Mouse (Mus musculus): Measurements from ENCODE around the gene Vmn1r215. TPM values are rescaled to one million over a fixed set of nuclear protein-coding genes. Genes with fewer than 3 reads are reported as not detected.
"Not testable (repeated sequence)": the region's sequence is repeated elsewhere in the genome, so short reads cannot be mapped to it uniquely, and the experiment has no call there.

Vmn1r215 gene
- not detected in 2 replicates for polyA plus RNA-seq (2014; fragmentation: Nextera tagmentation; extraction: Ambion mirVana)

DNA sequence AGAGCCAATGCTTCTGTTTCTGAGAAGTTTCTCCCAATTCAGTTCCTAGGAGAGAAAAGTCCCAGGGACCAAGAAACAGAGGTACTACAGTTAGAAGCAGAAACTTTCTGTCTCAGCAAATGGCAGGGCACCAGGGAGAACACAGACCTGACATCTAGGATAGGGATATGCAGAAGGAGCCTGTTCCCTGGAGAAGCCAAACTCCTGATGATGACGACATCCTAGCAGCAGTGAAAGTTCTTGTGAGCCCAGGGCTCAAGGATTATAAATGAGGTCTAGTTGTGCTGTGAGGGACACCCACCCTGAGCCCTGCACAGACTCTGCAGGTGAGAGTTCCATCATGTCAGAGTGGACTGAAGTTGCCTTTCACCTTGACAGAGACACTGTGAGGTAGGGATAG lies at the start of gene Vmn1r215:
TSS of gene Vmn1r215 (plus strand) at position 301 of the 400 bp plus-strand sequence.
- Histone ChIP-seq H3K4me1 (ENCODE audit: control insufficient read depth, insufficient read depth, low read length) (no peaks in the 10 kb centered on the region), H3K4me2 (ENCODE audit: low read depth, low read length) (no peak within 1 kb of the TSS), H3K4me3 (ENCODE audit: low read depth, low read length) (no peak within 1 kb of the TSS), H3K27ac (ENCODE audit: low read depth, low read length) (no peak within 1 kb of the TSS), H3K9ac (replicated peaks; ENCODE audit: low read depth, low read length) (no peak within 1 kb of the TSS), H3K36me3 (ENCODE audit: control insufficient read depth, insufficient read depth, low read length) (no peaks in the 10 kb centered on the region), H3K27me3 (ENCODE audit: control insufficient read depth, insufficient read depth, low read length) (no peaks in the 10 kb centered on the region), H3K9me3 (ENCODE audit: control insufficient read depth, low read length) (no peaks in the 10 kb centered on the region)
- no peak for ATAC-seq (ENCODE audit: low read depth)
- 74% methylated on average over 1 of the region's 1 CpGs for WGBS

DNA sequence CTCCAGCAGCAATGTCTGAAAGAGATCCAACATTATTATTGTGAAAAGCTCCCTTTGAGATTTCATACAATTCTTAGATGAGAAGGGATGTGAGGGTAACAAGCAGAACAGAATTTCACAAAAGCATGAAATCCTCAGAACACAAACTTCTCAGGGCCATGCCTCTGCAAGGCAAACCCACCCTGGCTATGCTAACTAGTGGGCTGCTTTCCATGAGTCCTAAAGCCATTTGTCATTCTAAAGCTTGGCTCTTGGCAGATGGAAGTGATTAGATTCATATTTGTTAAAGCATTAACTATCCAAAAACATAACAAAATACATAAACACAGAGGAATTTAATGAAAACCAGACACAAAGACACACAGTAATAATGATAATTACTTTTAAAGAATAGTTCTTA lies 49.7 kb upstream of the Vmn1r215 start:
- Histone ChIP-seq H3K36me3 (ENCODE audit: control insufficient read depth, insufficient read depth, low read length) (no peaks in the 10 kb centered on the region), H3K27me3 (ENCODE audit: control insufficient read depth, insufficient read depth, low read length) (no peaks in the 10 kb centered on the region), H3K4me2 (ENCODE audit: low read depth, low read length) (no peak overlapping the region), H3K9me3 (ENCODE audit: control insufficient read depth, low read length) (no peaks in the 10 kb centered on the region), H3K4me1 (ENCODE audit: control insufficient read depth, insufficient read depth, low read length) (no peaks in the 10 kb centered on the region), H3K27ac (ENCODE audit: low read depth, low read length) (no peak overlapping the region), H3K9ac (replicated peaks; ENCODE audit: low read depth, low read length) (no peak overlapping the region), H3K4me3 (ENCODE audit: low read depth, low read length) (no peak overlapping the region)
- no peak for ATAC-seq (ENCODE audit: low read depth)

DNA sequence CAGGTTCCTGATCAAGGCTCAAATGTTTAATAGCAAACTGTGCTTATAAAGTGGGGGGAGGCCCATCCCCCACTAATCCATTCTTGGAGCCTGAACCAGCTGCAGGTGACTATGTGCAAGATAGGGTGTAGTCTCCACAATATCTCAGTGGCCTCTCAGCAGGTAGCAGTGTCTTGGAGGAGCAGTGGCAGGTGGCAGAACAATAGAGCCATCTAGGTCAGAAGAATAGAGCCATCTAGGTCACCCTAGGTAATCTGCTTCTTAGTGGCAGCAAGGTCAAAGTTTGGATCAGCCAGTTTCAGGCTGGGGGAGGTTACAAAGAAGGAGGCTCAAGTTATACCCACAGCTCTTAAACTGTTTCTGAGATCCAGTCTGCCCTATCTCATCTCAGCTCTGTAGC lies 43.0 kb upstream of the Vmn1r215 start:
- Histone ChIP-seq H3K9ac (replicated peaks; ENCODE audit: low read depth, low read length) (no peak overlapping the region), H3K4me2 (ENCODE audit: low read depth, low read length) (no peak overlapping the region), H3K27ac (ENCODE audit: low read depth, low read length) (no peak overlapping the region), H3K4me3 (ENCODE audit: low read depth, low read length) (no peak overlapping the region), H3K4me1 (ENCODE audit: control insufficient read depth, insufficient read depth, low read length) (no peaks in the 10 kb centered on the region), H3K27me3 (ENCODE audit: control insufficient read depth, insufficient read depth, low read length) (no peaks in the 10 kb centered on the region), H3K36me3 (ENCODE audit: control insufficient read depth, insufficient read depth, low read length) (no peaks in the 10 kb centered on the region), H3K9me3 (ENCODE audit: control insufficient read depth, low read length) (no peaks in the 10 kb centered on the region)
- ATAC-seq (ENCODE audit: low read depth): no peak

DNA sequence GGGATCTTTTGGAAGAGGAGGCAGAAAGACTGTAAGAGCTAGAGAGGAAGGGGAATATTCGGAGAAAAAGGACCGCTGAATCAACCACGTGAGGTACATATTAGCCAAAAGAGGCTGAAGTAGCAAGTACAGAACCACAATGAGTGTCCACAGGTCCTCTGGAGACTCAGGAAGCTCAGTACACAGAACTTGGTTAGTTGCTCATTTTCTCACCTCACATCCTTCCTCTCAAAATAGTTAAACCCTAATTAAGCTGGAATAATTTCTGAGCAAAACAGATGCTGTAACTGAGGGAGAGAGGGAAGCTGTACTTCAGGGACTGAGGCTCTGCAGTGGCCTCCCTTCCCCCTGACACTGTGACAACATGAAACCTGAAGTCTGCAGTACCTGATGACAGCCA lies 37.7 kb upstream of the Vmn1r215 start, which contains the start of gene Vmn1r214:
TSS of gene Vmn1r214 (plus strand) at position 301 of the 400 bp plus-strand sequence.
- Histone ChIP-seq H3K4me2 (ENCODE audit: low read depth, low read length) (no peak within 1 kb of the TSS), H3K9ac (replicated peaks; ENCODE audit: low read depth, low read length) (no peak within 1 kb of the TSS), H3K9me3 (ENCODE audit: control insufficient read depth, low read length) (no peaks in the 10 kb centered on the region), H3K36me3 (ENCODE audit: control insufficient read depth, insufficient read depth, low read length) (no peaks in the 10 kb centered on the region), H3K27me3 (ENCODE audit: control insufficient read depth, insufficient read depth, low read length) (no peaks in the 10 kb centered on the region), H3K4me1 (ENCODE audit: control insufficient read depth, insufficient read depth, low read length) (no peaks in the 10 kb centered on the region), H3K27ac (ENCODE audit: low read depth, low read length) (no peak within 1 kb of the TSS), H3K4me3 (ENCODE audit: low read depth, low read length) (no peak within 1 kb of the TSS)
- WGBS: 93% methylated on average over 3 of the region's 3 CpGs
- no peak for ATAC-seq (ENCODE audit: low read depth)

DNA sequence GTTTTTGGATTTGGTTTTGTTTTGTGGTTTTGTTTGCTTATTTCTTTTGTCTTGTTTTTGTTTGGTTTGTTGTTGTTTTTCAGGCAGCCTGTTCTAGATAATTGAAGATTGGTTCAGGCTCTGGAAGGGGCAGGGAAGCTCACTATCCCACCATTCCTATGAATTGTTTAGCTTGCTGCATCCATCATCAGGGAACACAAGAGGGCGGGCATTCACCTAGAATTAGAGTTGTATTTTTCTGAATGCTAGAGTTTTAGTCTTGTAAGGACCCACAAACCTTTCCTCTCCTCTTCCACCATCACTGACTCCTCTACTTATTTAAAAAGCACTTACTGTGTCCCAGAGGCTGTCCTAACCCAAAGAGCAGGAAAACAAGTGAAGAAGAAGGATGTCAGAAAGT lies 10.0 kb upstream of the Vmn1r215 start:
- H3K9me3 ChIP-seq (ENCODE audit: control insufficient read depth, low read length): no peaks in the 10 kb centered on the region

DNA sequence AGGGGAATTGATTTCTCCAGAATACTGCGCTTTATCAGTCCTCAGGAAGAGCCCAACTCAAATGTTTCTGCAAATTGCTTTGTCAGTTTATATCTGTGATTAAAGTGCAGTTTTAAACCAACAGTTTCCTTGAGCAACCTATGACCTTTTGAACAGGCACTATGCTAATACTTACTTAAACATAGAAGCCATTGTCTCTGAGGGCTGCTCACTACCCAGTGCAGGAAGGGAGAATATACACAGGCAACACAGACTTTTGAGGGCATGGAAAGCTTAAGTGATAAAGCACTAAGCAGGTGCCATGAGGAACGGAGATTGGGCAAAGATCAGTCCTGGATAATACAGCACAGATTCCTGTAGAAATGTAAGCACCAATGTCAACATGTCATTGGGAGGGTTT lies 1.5 kb downstream of the Vmn1r215 start:
- no peak overlapping the region for H3K4me3 ChIP-seq (ENCODE audit: low read depth, low read length)
- no peak for ATAC-seq (ENCODE audit: low read depth)
- no peak overlapping the region for H3K27ac ChIP-seq (ENCODE audit: low read depth, low read length)
- H3K9ac ChIP-seq (replicated peaks; ENCODE audit: low read depth, low read length): no peak overlapping the region
- no peaks in the 10 kb centered on the region for H3K9me3 ChIP-seq (ENCODE audit: control insufficient read depth, low read length)
- no peaks in the 10 kb centered on the region for H3K27me3 ChIP-seq (ENCODE audit: control insufficient read depth, insufficient read depth, low read length)
- no peaks in the 10 kb centered on the region for H3K36me3 ChIP-seq (ENCODE audit: control insufficient read depth, insufficient read depth, low read length)
- H3K4me1 ChIP-seq (ENCODE audit: control insufficient read depth, insufficient read depth, low read length): no peaks in the 10 kb centered on the region
- no peak overlapping the region for H3K4me2 ChIP-seq (ENCODE audit: low read depth, low read length)
- 89% methylated on average over 2 of the region's 2 CpGs for WGBS

More for the DNA sequence above, 10.0 kb upstream of the Vmn1r215 start:
- H3K4me3 ChIP-seq (ENCODE audit: low read depth, low read length): no peak overlapping the region
- H3K36me3 ChIP-seq (ENCODE audit: control insufficient read depth, insufficient read depth, low read length): no peaks in the 10 kb centered on the region
- H3K4me1 ChIP-seq (ENCODE audit: control insufficient read depth, insufficient read depth, low read length): no peaks in the 10 kb centered on the region
- ATAC-seq (ENCODE audit: low read depth): no peak
- H3K4me2 ChIP-seq (ENCODE audit: low read depth, low read length): no peak overlapping the region
- H3K27ac ChIP-seq (ENCODE audit: low read depth, low read length): no peak overlapping the region
- no peaks in the 10 kb centered on the region for H3K27me3 ChIP-seq (ENCODE audit: control insufficient read depth, insufficient read depth, low read length)
- no peak overlapping the region for H3K9ac ChIP-seq (replicated peaks; ENCODE audit: low read depth, low read length)
- 52% methylated on average over 1 of the region's 1 CpGs for WGBS

DNA sequence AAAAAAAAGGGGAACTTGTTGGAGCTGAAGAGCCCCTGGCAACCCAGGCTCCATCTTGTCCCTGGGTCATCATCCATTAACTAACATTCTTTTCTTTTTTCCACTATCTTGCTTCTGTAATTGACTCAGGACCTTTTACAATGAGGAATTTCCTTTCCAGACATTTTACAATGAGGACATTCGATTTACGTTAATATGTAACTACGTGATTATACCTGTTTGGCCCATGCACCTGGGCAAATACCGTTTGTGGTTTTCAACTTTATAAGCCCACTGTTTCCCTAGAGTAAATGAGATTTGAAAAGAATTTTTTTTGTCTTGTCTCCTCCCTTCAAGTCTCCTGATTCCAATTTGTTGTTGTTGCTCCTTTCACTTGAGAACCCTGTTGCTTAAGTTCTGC lies 26.6 kb downstream of the Vmn1r215 start:
- Histone ChIP-seq H3K27me3 (ENCODE audit: control insufficient read depth, insufficient read depth, low read length) (no peaks in the 10 kb centered on the region), H3K4me1 (ENCODE audit: control insufficient read depth, insufficient read depth, low read length) (no peaks in the 10 kb centered on the region), H3K4me3 (ENCODE audit: low read depth, low read length) (no peak overlapping the region), H3K36me3 (ENCODE audit: control insufficient read depth, insufficient read depth, low read length) (no peaks in the 10 kb centered on the region), H3K9ac (replicated peaks; ENCODE audit: low read depth, low read length) (no peak overlapping the region), H3K4me2 (ENCODE audit: low read depth, low read length) (no peak overlapping the region), H3K27ac (ENCODE audit: low read depth, low read length) (no peak overlapping the region), H3K9me3 (ENCODE audit: control insufficient read depth, low read length) (no peaks in the 10 kb centered on the region)
- 94% methylated on average over 4 of the region's 4 CpGs for WGBS
- no peak for ATAC-seq (ENCODE audit: low read depth)

DNA sequence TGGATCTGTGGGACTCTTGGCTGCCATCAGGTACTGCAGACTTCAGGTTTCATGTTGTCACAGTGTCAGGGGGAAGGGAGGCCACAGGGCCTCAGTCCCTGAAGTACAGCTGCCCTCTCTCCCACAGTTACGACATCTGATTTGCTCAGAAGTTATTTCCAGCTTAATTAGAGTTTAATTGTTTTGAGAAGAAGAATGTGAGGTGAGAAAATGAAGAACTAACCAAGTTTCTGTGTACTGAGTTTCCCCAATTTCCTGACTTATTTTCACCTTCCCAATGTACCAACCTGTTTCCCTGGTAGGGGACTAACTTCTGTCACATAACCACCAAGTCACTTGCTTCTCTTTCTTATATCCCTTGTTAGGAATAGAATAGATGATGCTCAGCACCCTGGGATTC lies 50.3 kb downstream of the Vmn1r215 start, which contains the start of gene Vmn1r217:
TSS of gene Vmn1r217 (minus strand) at position 101 of the 400 bp plus-strand sequence.
- not testable (repeated sequence) for H3K27me3 ChIP-seq (ENCODE audit: control insufficient read depth, insufficient read depth, low read length); ATAC-seq (ENCODE audit: low read depth)
- 83% methylated on average over 1 of the region's 1 CpGs for WGBS

DNA sequence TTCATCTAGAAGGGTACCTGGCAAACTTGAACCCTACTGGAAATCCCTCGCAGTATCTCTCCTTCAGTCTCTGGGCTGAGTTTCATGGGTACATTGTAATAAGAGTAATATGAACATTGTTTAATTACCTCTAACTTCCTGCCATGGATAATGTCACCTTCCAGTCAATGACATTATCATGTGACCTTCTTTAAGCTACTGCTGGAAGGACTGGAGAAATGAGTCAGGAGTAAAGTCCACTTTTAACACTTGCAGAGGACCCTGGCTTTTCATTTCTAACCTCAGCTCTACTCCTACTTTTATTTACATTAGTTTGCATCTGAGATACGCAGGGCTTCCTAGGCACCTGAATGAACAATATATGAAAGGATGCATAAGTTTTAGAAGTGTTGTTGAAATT lies 52.8 kb downstream of the Vmn1r215 start:
- Histone ChIP-seq H3K4me1 (ENCODE audit: control insufficient read depth, insufficient read depth, low read length) (no peaks in the 10 kb centered on the region), H3K27ac (ENCODE audit: low read depth, low read length) (no peak overlapping the region), H3K27me3 (ENCODE audit: control insufficient read depth, insufficient read depth, low read length) (no peaks in the 10 kb centered on the region), H3K4me3 (ENCODE audit: low read depth, low read length) (no peak overlapping the region), H3K36me3 (ENCODE audit: control insufficient read depth, insufficient read depth, low read length) (no peaks in the 10 kb centered on the region), H3K9me3 (ENCODE audit: control insufficient read depth, low read length) (no peaks in the 10 kb centered on the region), H3K4me2 (ENCODE audit: low read depth, low read length) (no peak overlapping the region), H3K9ac (replicated peaks; ENCODE audit: low read depth, low read length) (no peak overlapping the region)
- ATAC-seq (ENCODE audit: low read depth): no peak
- 91% methylated on average over 2 of the region's 2 CpGs for WGBS

More for the DNA sequence above, 50.3 kb downstream of the Vmn1r215 start, which contains the start of gene Vmn1r217:
- H3K4me2 ChIP-seq (ENCODE audit: low read depth, low read length); H3K9ac ChIP-seq (replicated peaks; ENCODE audit: low read depth, low read length); H3K4me1 ChIP-seq (ENCODE audit: control insufficient read depth, insufficient read depth, low read length); H3K9me3 ChIP-seq (ENCODE audit: control insufficient read depth, low read length); H3K27ac ChIP-seq (ENCODE audit: low read depth, low read length); H3K4me3 ChIP-seq (ENCODE audit: low read depth, low read length); H3K36me3 ChIP-seq (ENCODE audit: control insufficient read depth, insufficient read depth, low read length): not testable (repeated sequence)
